Mouse (Mus musculus) intestine, embryonic 14.5 days (tissue): Measurements from ENCODE around the gene Tcl1b3. TPM values are rescaled to one million over a fixed set of nuclear protein-coding genes. Genes with fewer than 3 reads are reported as not detected.

Experiments used
- ATAC-seq: fragments of 200-750 bp; cut with Nextera tagmentation; replicated peaks from 2 replicates; pipeline ENCODE4 v1.8.0; 2017; ENCODE audit warnings: low read depth, moderate number of reproducible peaks, moderate TSS enrichment, moderate library complexity; ENCODE audit not compliant: low FRiP score, low TSS enrichment
- DNase-seq: peaks from one replicate; pipeline ENCODE4 v3.0.0-alpha.2; 2018; ENCODE audit warnings: low spot score
- H3K27ac ChIP-seq: fragments of 300-500 bp; sonication (generic); 2 replicates; pipeline ENCODE4 v1.5.1; 2014; ENCODE audit warnings: low read depth, mild to moderate bottlenecking, control low read depth
- H3K27me3 ChIP-seq: fragments of 300-500 bp; sonication (generic); replicated peaks from 2 replicates; pipeline ENCODE4 v1.6.1; 2014; ENCODE audit warnings: low read length, control low read depth; ENCODE audit not compliant: control insufficient read depth, insufficient read depth
- H3K36me3 ChIP-seq: fragments of 300-500 bp; sonication (generic); 2 replicates; pipeline ENCODE4 v1.6.1; 2014; ENCODE audit warnings: low read length, control low read depth; ENCODE audit not compliant: control insufficient read depth, insufficient read depth
- H3K4me1 ChIP-seq: fragments of 300-500 bp; sonication (generic); replicated peaks from 2 replicates; pipeline ENCODE4 v1.6.1; 2014; ENCODE audit warnings: low read length, control low read depth, mixed read lengths; ENCODE audit not compliant: control insufficient read depth, insufficient read depth
- H3K4me2 ChIP-seq: fragments of 300-500 bp; sonication (generic); 2 replicates; pipeline ENCODE4 v1.6.1; 2014; ENCODE audit warnings: low read length
- H3K4me3 ChIP-seq: fragments of 300-500 bp; sonication (generic); 2 replicates; pipeline ENCODE4 v1.5.1; 2014; ENCODE audit warnings: low read depth, low read length, control low read depth, mixed read lengths
- H3K9ac ChIP-seq: fragments of 300-500 bp; sonication (generic); 2 replicates; pipeline ENCODE4 v1.6.1; 2014; ENCODE audit warnings: mild to moderate bottlenecking, low read length
- H3K9me3 ChIP-seq: fragments of 300-500 bp; sonication (generic); 2 replicates; pipeline ENCODE4 v1.6.1; 2016; ENCODE audit warnings: low read length, control low read depth; ENCODE audit not compliant: control insufficient read depth
- WGBS: fragments of 180-500 bp; shearing (Covaris S2); extraction: QIAGEN DNeasy Blood & Tissue Kit; methylation state at CpG from one replicate; pipeline ENCODE4 v1.1.7; 2014; 5-methylcytosine and 5-hydroxymethylcytosine counted together
- polyA plus RNA-seq: library from polyadenylated mRNA; unstranded; fragments of >200 nt; fragmentation: Nextera tagmentation; extraction: Ambion mirVana; gene quantifications from 2 replicates; pipeline ENCODE4 v1.2.1, GENCODE M21; 2014

Gene Tcl1b3
- polyA plus RNA-seq, 1 experiment from 2014 or later, result not detected

DNA sequence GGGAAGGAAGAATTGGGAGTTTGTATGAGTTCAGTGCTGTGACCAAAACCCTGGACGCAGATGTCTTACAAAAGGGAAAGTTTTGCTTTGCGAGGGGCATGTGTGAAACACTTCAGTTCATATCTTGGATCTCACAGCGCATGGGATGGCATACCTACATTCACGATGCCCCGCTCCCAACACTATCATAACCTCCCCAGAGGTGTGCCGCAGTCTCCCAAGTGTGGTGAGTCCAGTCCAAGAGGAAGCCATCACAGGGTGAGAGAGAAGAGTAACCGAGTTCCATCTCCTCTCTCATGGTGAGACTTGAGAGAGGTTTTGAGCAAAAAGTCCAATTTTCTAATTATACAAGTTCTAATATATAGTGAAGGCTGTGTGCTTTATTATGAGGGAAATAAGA lies 18.4 kb downstream of the Tcl1b3 start:
- Histone ChIP-seq H3K27me3 (no peaks in the 10 kb centered on the region), H3K4me2 (no peak overlapping the region), H3K36me3 (no peaks in the 10 kb centered on the region), H3K27ac (no peak overlapping the region), H3K4me1 (no peaks in the 10 kb centered on the region), H3K9me3 (no peaks in the 10 kb centered on the region), H3K9ac (no peak overlapping the region), H3K4me3 (no peak overlapping the region)
- 90% methylated on average over 7 of the region's 7 CpGs for WGBS
- DNase-seq (no peak), ATAC-seq (no peak)

DNA sequence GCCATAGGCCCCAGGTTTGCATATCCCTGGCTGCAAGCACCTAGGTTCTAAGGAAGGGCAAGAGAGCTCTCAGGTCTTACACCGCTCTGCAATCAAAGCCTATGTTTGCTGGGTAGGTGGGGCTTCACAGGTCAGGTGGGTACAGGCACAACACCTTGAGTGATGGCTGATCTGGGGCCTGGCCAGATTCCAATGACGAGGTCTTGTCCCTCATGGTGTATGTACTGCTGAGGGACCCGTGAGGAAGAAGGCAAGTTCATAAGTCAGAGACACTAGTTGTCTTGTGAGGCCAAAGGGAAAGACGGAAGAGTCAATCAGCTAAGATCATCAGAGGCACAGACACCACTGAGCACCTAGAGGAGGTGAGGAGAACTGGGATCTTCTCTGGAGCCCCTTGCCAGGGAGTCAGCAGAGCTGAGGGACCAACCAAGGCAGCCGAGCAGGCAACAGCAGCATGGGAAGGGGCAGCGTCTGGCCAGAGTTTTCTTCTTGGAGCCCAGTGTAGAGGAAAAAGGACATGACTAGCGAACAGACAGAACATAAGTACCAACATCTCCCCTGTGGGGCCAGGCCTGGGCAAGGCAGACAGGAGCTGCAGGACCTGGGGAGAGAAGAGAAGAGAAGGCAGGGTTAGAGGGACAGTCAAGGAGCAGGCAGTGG lies 26.4 kb downstream of the Tcl1b3 start:
- ATAC-seq (no peak), DNase-seq (no peak)
- Histone ChIP-seq H3K4me3 (no peak overlapping the region), H3K4me1 (no peaks in the 10 kb centered on the region), H3K27ac (no peak overlapping the region), H3K36me3 (no peaks in the 10 kb centered on the region), H3K27me3 (no peaks in the 10 kb centered on the region), H3K4me2 (no peak overlapping the region), H3K9me3 (no peaks in the 10 kb centered on the region), H3K9ac (no peak overlapping the region)
- 80% methylated on average over 7 of the region's 7 CpGs for WGBS

GRCm38 (mm10) chr12:105222601-105223319 lies 31.9 kb downstream of the Tcl1b3 start, which contains the start of gene Tcl1:
Tcl1 (minus strand) TSS chr12:105222793.
- Histone ChIP-seq H3K4me2 (no peak within 1 kb of the TSS), H3K36me3 (no peaks in the 10 kb centered on the region), H3K27ac (no peak within 1 kb of the TSS), H3K9ac (no peak within 1 kb of the TSS), H3K4me1 (no peaks in the 10 kb centered on the region), H3K9me3 (no peaks in the 10 kb centered on the region), H3K4me3 (no peak within 1 kb of the TSS), H3K27me3 (no peaks in the 10 kb centered on the region)
- 85% methylated on average over 22 of the region's 22 CpGs for WGBS
- ATAC-seq, result no peak
- no peak for DNase-seq

GRCm38 (mm10) chr12:105224621-105225320 lies 33.9 kb downstream of the Tcl1b3 start:
- H3K9me3 ChIP-seq, result no peaks in the 10 kb centered on the region
- DNase-seq, result no peak
- H3K4me1 ChIP-seq, result no peaks in the 10 kb centered on the region
- no peak overlapping the region for H3K9ac ChIP-seq
- H3K27me3 ChIP-seq, result no peaks in the 10 kb centered on the region
- no peak overlapping the region for H3K4me2 ChIP-seq
- H3K27ac ChIP-seq, result no peak overlapping the region
- no peak for ATAC-seq
- H3K4me3 ChIP-seq, result no peak overlapping the region
- no peaks in the 10 kb centered on the region for H3K36me3 ChIP-seq
- 58% methylated on average over 16 of the region's 16 CpGs for WGBS

DNA sequence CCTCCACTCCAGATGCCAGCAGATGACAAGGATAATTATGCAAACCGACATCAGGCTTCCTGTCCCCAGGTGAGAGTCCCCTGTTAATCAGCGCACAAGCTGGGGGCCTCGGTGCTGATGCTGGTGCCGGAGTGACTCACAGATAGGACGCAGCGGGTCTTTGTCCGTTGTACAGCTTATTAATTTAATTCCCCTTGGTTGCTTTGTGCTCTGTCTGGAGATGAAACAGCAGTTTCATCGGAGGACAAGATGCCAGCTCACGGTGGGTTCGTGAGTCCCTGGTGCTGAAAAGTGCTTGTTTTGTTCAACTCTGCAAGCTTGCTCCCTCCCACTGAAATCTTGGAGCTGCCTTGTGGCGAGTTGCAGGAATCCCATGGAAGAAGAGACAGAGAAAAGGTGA lies 43.5 kb downstream of the Tcl1b3 start:
- no peak overlapping the region for H3K9ac ChIP-seq
- H3K9me3 ChIP-seq, result no peaks in the 10 kb centered on the region
- H3K4me1 ChIP-seq, result no peaks in the 10 kb centered on the region
- H3K4me2 ChIP-seq, result no peak overlapping the region
- 57% methylated on average over 11 of the region's 11 CpGs for WGBS
- ATAC-seq (no peak), DNase-seq (no peak)
- no peak overlapping the region for H3K27ac ChIP-seq
- no peak overlapping the region for H3K4me3 ChIP-seq
- H3K36me3 ChIP-seq, result no peaks in the 10 kb centered on the region
- no peaks in the 10 kb centered on the region for H3K27me3 ChIP-seq

- Histone ChIP-seq H3K4me3 (no peak overlapping the region), H3K9me3 (no peaks in the 10 kb centered on the region), H3K9ac (no peak overlapping the region), H3K4me1 (no peaks in the 10 kb centered on the region), H3K27ac (no peak overlapping the region), H3K36me3 (no peaks in the 10 kb centered on the region), H3K27me3 (no peaks in the 10 kb centered on the region), H3K4me2 (no peak overlapping the region)
- DNase-seq (no peak), ATAC-seq (no peak)
- WGBS, result 80% methylated on average over 3 of the region's 3 CpGs
Measured at GRCm38 (mm10) chr12:105235091-105235490, 44.2 kb downstream of the Tcl1b3 start.

GRCm38 (mm10) chr12:105239060-105239459 lies 48.2 kb downstream of the Tcl1b3 start:
- WGBS, result 87% methylated on average over 9 of the region's 9 CpGs
- no peak for ATAC-seq

More at GRCm38 (mm10) chr12:105239060-105239459, 48.2 kb downstream of the Tcl1b3 start:
- no peak overlapping the region for H3K4me2 ChIP-seq
- no peak overlapping the region for H3K27ac ChIP-seq
- no peaks in the 10 kb centered on the region for H3K36me3 ChIP-seq
- H3K27me3 ChIP-seq, result no peaks in the 10 kb centered on the region
- H3K9me3 ChIP-seq, result no peaks in the 10 kb centered on the region
- no peaks in the 10 kb centered on the region for H3K4me1 ChIP-seq
- no peak overlapping the region for H3K9ac ChIP-seq
- H3K4me3 ChIP-seq, result no peak overlapping the region
- DNase-seq, result no peak
